Mouse (Mus musculus) retina, postnatal 7 days (tissue): ENCODE results near the gene Il18.
"Not testable (repeated sequence)": the region's sequence is repeated elsewhere in the genome, so short reads cannot be mapped to it uniquely, and the experiment has no call there.

Experiments
- DNase-seq: peaks from one replicate; pipeline ENCODE4 v3.0.0-alpha.2; 2012; ENCODE audit warnings: low read depth, low spot score

Gene Il18

GRCm38 (mm10) chr9:50603189-50603997, 48.8 kb downstream of the Il18 start, which contains the start of the genes Sdhd and Timm8b:
Sdhd (minus strand) TSS chr9:50603812.
Timm8b (plus strand) TSS chr9:50603910.
- peak; percentile 94 for DNase-seq

DNA sequence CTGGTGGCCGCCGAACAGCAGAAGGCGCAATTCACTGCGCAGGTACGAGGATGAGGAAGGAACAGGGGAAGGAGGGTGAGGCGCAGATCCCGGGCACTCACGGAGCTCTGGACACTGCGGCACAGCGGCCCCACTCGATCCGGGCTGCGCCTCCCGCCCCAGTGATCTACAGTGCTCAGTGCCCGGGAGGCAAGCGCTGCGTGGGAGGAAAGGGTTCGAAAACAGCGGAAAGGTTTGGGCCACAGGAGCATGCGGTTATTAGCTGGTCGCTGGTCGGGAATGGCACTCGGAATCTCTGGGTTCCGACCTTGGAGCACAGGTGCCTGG, 49.3 kb downstream of the Il18 start:
- no peak for DNase-seq

DNA sequence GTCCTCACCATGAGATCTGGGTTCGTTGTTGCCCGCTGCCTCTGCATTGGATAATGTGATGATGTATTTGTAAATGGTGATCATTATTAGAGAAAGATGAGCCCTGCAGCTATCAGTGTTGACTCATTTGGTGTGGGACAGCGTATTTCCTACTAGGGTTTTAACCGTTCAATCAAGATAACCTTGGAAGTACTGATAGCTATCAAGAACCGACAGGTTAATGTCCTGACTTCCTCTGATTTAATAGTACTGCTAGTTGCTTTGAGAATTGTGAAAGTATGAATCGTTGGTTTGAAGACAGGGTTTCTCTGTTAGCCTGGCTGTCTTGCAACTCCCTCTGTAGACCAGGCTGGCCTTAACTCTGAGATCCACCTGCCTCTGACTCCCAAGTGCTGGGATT, 49.7 kb downstream of the Il18 start:
- no peak for DNase-seq

DNA sequence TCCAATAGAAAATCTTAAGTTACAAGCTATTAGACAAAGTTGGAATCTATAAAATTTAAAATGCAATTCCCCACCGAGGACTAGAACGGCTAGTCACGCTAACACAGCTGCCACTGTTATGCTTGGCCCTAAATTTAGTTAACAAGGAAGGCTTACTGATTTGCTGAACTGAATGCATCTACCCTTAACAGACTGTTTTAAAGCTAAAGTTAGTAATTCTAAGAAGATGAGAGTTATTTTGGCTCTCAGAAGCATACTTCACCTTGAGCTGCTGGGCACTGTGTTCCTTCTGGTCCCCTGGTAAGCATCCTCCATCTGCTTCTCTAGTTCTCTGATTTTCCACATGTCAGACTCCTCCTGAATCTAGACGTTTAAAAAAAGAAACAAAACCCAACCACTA, 57.5 kb downstream of the Il18 start:
- DNase-seq, result no peak

- DNase-seq, result no peak
Observed at GRCm38 (mm10) chr9:50616161-50616560, 61.5 kb downstream of the Il18 start.

- DNase-seq, result peak; percentile 83
Observed at GRCm38 (mm10) chr9:50616766-50617603, 62.4 kb downstream of the Il18 start, which contains the start of the genes Pih1d2 and Nkapd1. Pih1d2 (plus strand) TSS chr9:50617321. Nkapd1 (minus strand) TSS chr9:50617464.

DNA sequence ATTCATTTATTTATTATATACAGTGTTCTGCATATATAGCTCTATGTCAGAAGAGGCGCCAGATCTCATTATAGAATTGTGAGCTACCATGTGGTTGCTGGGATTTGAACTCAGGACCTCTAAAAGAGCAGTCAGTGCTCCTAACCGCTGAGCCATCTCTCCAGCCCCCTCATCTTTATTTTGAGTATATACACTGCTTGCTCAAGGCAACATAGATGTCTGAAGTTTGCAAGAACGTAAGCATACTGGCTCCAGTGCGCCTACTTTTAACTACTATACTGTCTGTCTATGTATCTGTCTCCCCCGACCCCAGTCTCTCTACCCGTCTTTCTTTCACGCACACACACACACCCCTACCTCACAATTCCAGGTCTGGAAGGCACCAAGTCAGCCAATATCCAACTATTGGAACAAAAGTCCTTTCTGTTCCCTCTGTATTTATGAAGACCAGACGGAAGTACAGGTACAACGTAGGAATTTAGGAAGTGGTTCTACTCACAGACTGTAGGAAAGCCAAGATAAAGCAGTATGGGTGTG, 63.2 kb downstream of the Il18 start:
- DNase-seq, result no peak

- not testable (repeated sequence) for DNase-seq
Observed at GRCm38 (mm10) chr9:50630903-50631302, 76.3 kb downstream of the Il18 start.
